Mouse (Mus musculus): Measurements from ENCODE around the gene Syt3. TPM values are rescaled to one million over a fixed set of nuclear protein-coding genes. Genes with fewer than 3 reads are reported as not detected.

Gene Syt3
- total RNA-seq, 2 experiments from 2014 or later: 84.8 to 92.0 TPM

Other genes with a start within 250 kb of the Syt3 start
- not detected for gene Klk1b16, start 247.3 kb upstream of the Syt3 start, total RNA-seq (2021)
- gene Klk1b24, start 195.9 kb upstream of the Syt3 start, total RNA-seq (2021): not detected
- not detected for gene Klk1b3, start 185.9 kb upstream of the Syt3 start, total RNA-seq (2021)
- not detected for gene Klk1b4, start 176.7 kb upstream of the Syt3 start, total RNA-seq (2021)
- not detected for gene Klk1b5, start 168.2 kb upstream of the Syt3 start, total RNA-seq (2021)
- gene Klk1, start 158.7 kb upstream of the Syt3 start, total RNA-seq (2021): not detected
- not detected for gene Gm36864, start 147.9 kb upstream of the Syt3 start, total RNA-seq (2021)
- 1 to 10 TPM in 1 of 2 experiments, under 1 TPM in 1; 0.99 to 1.2 TPM for gene 1700028J19Rik, start 137.4 kb upstream of the Syt3 start, total RNA-seq (2021)
- 10 to 100 TPM; 82.0 to 92.1 TPM for gene 2410002F23Rik, start 137.4 kb upstream of the Syt3 start, total RNA-seq (2021)
- gene Acp4, start 126.7 kb upstream of the Syt3 start, total RNA-seq (2021): not detected
- gene Gm15517, start 122.7 kb upstream of the Syt3 start, total RNA-seq (2021): not detected
- gene Clec11a, start 77.2 kb upstream of the Syt3 start, total RNA-seq (2021): 1 to 10 TPM; 2.9 to 3.8 TPM
- 100 to 1,000 TPM; 588 to 654 TPM for gene Shank1, start 73.8 kb upstream of the Syt3 start, total RNA-seq (2021)
- gene 1700008O03Rik, start 1.7 kb downstream of the Syt3 start, total RNA-seq (2021): 1 to 10 TPM; 3.1 to 3.4 TPM
- gene Lrrc4b, start 44.9 kb downstream of the Syt3 start, total RNA-seq (2021): 100 to 1,000 TPM; 311 to 332 TPM
- 10 to 100 TPM; 13.3 to 21.6 TPM for gene Aspdh, start 81.3 kb downstream of the Syt3 start, total RNA-seq (2021)
- 100 to 1,000 TPM in 1 of 2 experiments, 10 to 100 TPM in 1; 94.5 to 102 TPM for gene Josd2, start 83.9 kb downstream of the Syt3 start, total RNA-seq (2021)
- 100 to 1,000 TPM; 205 to 215 TPM for gene Emc10, start 112.4 kb downstream of the Syt3 start, total RNA-seq (2021)
- gene Fam71e1, start 112.5 kb downstream of the Syt3 start, total RNA-seq (2021): 10 to 100 TPM; 14.3 to 15.7 TPM
- gene Mybpc2, start 140.6 kb downstream of the Syt3 start, total RNA-seq (2021): under 1 TPM in 1 of 2 experiments, not detected in 1; 0.12 TPM
- gene Spib, start 148.0 kb downstream of the Syt3 start, total RNA-seq (2021): under 1 TPM in 1 of 2 experiments, not detected in 1; 0.13 TPM
- gene Pold1, start 164.7 kb downstream of the Syt3 start, total RNA-seq (2021): 1 to 10 TPM; 6.2 to 8.7 TPM
- gene Nr1h2, start 169.8 kb downstream of the Syt3 start, total RNA-seq (2021): 10 to 100 TPM; 58.7 to 62.1 TPM
- gene Napsa, start 188.3 kb downstream of the Syt3 start, total RNA-seq (2021): under 1 TPM in 1 of 2 experiments, not detected in 1; 0.25 TPM
- gene Kcnc3, start 206.6 kb downstream of the Syt3 start, total RNA-seq (2021): 100 to 1,000 TPM; 175 to 188 TPM

Measured in layer of hippocampus, postnatal 36 days (tissue).